Mouse (Mus musculus) CD4-positive, CD25-positive, alpha-beta regulatory T cell, adult 4 months (primary cell): Measurements from ENCODE around the gene L3mbtl3. TPM values are rescaled to one million over a fixed set of nuclear protein-coding genes. Genes with fewer than 3 reads are reported as not detected.

Experiments used
- ATAC-seq: one replicate; pipeline ENCODE4 v1.8.0; 2017
- polyA plus RNA-seq, 2 experiments: library from polyadenylated mRNA; unstranded; fragments of 100-300 nt; shearing (Covaris generic); gene quantifications; one replicate each; pipeline ENCODE4 v1.2.1; 2017

Gene L3mbtl3
- polyA plus RNA-seq, 2 experiments from 2014 or later = 13.4 to 14.9 TPM

GRCm38 (mm10) chr10:26333966-26334365 lies 41.8 kb downstream of the L3mbtl3 start:
- no peak for ATAC-seq

GRCm38 (mm10) chr10:26332781-26333180 lies 43.0 kb downstream of the L3mbtl3 start:
- no peak for ATAC-seq

GRCm38 (mm10) chr10:26328843-26329242 lies 46.9 kb downstream of the L3mbtl3 start:
- no peak for ATAC-seq

GRCm38 (mm10) chr10:26327691-26328542 lies 47.9 kb downstream of the L3mbtl3 start:
- ATAC-seq = no peak

- ATAC-seq = no peak
Observed at GRCm38 (mm10) chr10:26327291-26327690, 48.5 kb downstream of the L3mbtl3 start.

GRCm38 (mm10) chr10:26325320-26325719 lies 50.5 kb downstream of the L3mbtl3 start:
- peak; percentile 87 for ATAC-seq

- peak; percentile 30 for ATAC-seq
Observed at GRCm38 (mm10) chr10:26322344-26323051, 53.3 kb downstream of the L3mbtl3 start.

GRCm38 (mm10) chr10:26320679-26321078 lies 55.1 kb downstream of the L3mbtl3 start:
- ATAC-seq = no peak

GRCm38 (mm10) chr10:26314327-26314726 lies 61.4 kb downstream of the L3mbtl3 start:
- ATAC-seq = no peak

- no peak for ATAC-seq
Observed at GRCm38 (mm10) chr10:26303485-26303884, 72.3 kb downstream of the L3mbtl3 start.

GRCm38 (mm10) chr10:26302336-26302735 lies 73.4 kb downstream of the L3mbtl3 start:
- no peak for ATAC-seq

- no peak for ATAC-seq
Observed at GRCm38 (mm10) chr10:26297626-26298025, 78.1 kb downstream of the L3mbtl3 start.

- no peak for ATAC-seq
Observed at GRCm38 (mm10) chr10:26297200-26297599, 78.6 kb downstream of the L3mbtl3 start.

- ATAC-seq = no peak
Observed at GRCm38 (mm10) chr10:26287136-26287535, 88.6 kb downstream of the L3mbtl3 start.

- no peak for ATAC-seq
Observed at GRCm38 (mm10) chr10:26280009-26280408, 95.8 kb downstream of the L3mbtl3 start.

- no peak for ATAC-seq
Observed at GRCm38 (mm10) chr10:26275414-26275813, 100.4 kb downstream of the L3mbtl3 start.

- no peak for ATAC-seq
Observed at GRCm38 (mm10) chr10:26263744-26264459, 111.9 kb downstream of the L3mbtl3 start.

GRCm38 (mm10) chr10:26259908-26260307 lies 115.9 kb downstream of the L3mbtl3 start:
- ATAC-seq = peak; percentile 83

- no peak for ATAC-seq
Observed at GRCm38 (mm10) chr10:26249426-26250165, 126.2 kb downstream of the L3mbtl3 start.

GRCm38 (mm10) chr10:26244466-26244865 lies 131.3 kb downstream of the L3mbtl3 start:
- no peak for ATAC-seq

GRCm38 (mm10) chr10:26243203-26243602 lies 132.6 kb downstream of the L3mbtl3 start:
- no peak for ATAC-seq

GRCm38 (mm10) chr10:26239090-26239489 lies 136.7 kb downstream of the L3mbtl3 start:
- no peak for ATAC-seq
